Mouse (Mus musculus): Measurements from ENCODE around the gene Ccdc63. TPM values are rescaled to one million over a fixed set of nuclear protein-coding genes. Genes with fewer than 3 reads are reported as not detected.
A peak's percentile ranks its signal among the peaks of the same experiment; 100 is the strongest.
"Not testable (repeated sequence)": the region's sequence is repeated elsewhere in the genome, so short reads cannot be mapped to it uniquely, and the experiment has no call there.

The Ccdc63 gene
- polyA plus RNA-seq, 1 experiment from 2014 or later: 0.47 TPM

GRCm38 (mm10) chr5:122156486-122156885 is 15.9 kb upstream of the Ccdc63 start:
- Histone ChIP-seq H3K27me3 (ENCODE audit: control insufficient read depth, insufficient read depth, low read length) (no peaks in the 10 kb centered on the region), H3K36me3 (ENCODE audit: control insufficient read depth, insufficient read depth, low read length) (peaks cover 2% of the 10 kb centered on the region; the same call in 1 of the 2 replicates), H3K4me1 (ENCODE audit: control insufficient read depth, insufficient read depth, low read length) (peaks cover 30% of the 10 kb centered on the region), H3K4me3 (ENCODE audit: low read depth, low read length) (no peak overlapping the region), H3K9me3 (replicated peaks; ENCODE audit: control insufficient read depth, low read length) (no peaks in the 10 kb centered on the region), H3K27ac (ENCODE audit: low read depth, low read length) (no peak overlapping the region), H3K9ac (ENCODE audit: low read depth, low read length) (no peak overlapping the region), H3K4me2 (no peak overlapping the region)
- WGBS (ENCODE audit: insufficient replicate concordance): 79% methylated on average over 2 of the region's 2 CpGs
- no peak for ATAC-seq (replicated peaks; ENCODE audit: insufficient number of reproducible peaks, low FRiP score, low TSS enrichment)

DNA sequence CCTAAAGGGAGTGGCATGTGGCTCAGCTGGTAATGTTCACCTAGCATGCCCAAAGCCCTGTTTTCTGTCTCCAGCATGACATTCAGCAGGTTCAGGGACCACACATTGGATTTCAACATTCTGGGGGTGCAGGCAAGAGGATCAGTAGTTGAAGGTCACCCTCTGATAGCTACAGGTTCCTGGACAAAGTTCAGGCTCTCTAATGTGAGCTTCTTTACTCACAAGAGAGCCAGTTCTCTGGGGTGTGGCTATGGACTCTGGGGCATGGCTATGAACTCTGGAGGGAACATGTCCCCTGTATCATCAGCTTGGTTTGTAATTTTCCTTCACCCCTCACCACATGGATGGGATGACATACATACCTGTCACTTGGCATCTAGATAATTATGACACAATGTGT is 15.0 kb upstream of the Ccdc63 start:
- Histone ChIP-seq H3K9me3 (replicated peaks; ENCODE audit: control insufficient read depth, low read length) (no peaks in the 10 kb centered on the region), H3K4me2 (no peak overlapping the region), H3K9ac (ENCODE audit: low read depth, low read length) (no peak overlapping the region), H3K27ac (ENCODE audit: low read depth, low read length) (no peak overlapping the region), H3K27me3 (ENCODE audit: control insufficient read depth, insufficient read depth, low read length) (no peaks in the 10 kb centered on the region), H3K4me1 (ENCODE audit: control insufficient read depth, insufficient read depth, low read length) (peaks cover 21% of the 10 kb centered on the region), H3K36me3 (ENCODE audit: control insufficient read depth, insufficient read depth, low read length) (no peaks in the 10 kb centered on the region), H3K4me3 (ENCODE audit: low read depth, low read length) (no peak overlapping the region)
- ATAC-seq (replicated peaks; ENCODE audit: insufficient number of reproducible peaks, low FRiP score, low TSS enrichment): no peak

DNA sequence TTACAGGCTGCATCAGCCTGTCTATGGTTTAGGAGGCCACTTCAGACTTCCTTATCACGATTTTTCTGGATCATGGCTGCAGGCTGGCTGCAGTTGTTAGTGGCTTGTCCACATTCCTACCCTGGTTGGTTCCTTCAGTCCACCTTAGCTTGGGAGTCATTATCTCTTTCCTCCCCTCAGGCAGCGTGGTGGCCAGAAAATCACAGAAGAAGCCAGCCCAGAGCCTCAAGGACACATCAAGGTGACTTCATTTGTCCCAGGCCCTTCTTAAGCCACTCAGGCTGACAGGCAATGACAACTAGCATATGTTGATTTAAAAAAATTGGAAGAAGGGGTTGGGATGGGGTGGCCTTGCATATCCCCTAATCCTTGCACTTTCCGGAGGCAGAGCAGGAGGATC is 14.2 kb upstream of the Ccdc63 start:
- 50% methylated on average over 3 of the region's 3 CpGs for WGBS (ENCODE audit: insufficient replicate concordance)
- no peak overlapping the region for H3K27ac ChIP-seq (ENCODE audit: low read depth, low read length)
- H3K4me3 ChIP-seq (ENCODE audit: low read depth, low read length): no peak overlapping the region
- no peaks in the 10 kb centered on the region for H3K9me3 ChIP-seq (replicated peaks; ENCODE audit: control insufficient read depth, low read length)
- H3K36me3 ChIP-seq (ENCODE audit: control insufficient read depth, insufficient read depth, low read length): no peaks in the 10 kb centered on the region
- no peaks in the 10 kb centered on the region for H3K27me3 ChIP-seq (ENCODE audit: control insufficient read depth, insufficient read depth, low read length)
- no peak overlapping the region for H3K9ac ChIP-seq (ENCODE audit: low read depth, low read length)
- H3K4me1 ChIP-seq (ENCODE audit: control insufficient read depth, insufficient read depth, low read length): peaks cover 18% of the 10 kb centered on the region
- H3K4me2 ChIP-seq: no peak overlapping the region
- no peak for ATAC-seq (replicated peaks; ENCODE audit: insufficient number of reproducible peaks, low FRiP score, low TSS enrichment)

DNA sequence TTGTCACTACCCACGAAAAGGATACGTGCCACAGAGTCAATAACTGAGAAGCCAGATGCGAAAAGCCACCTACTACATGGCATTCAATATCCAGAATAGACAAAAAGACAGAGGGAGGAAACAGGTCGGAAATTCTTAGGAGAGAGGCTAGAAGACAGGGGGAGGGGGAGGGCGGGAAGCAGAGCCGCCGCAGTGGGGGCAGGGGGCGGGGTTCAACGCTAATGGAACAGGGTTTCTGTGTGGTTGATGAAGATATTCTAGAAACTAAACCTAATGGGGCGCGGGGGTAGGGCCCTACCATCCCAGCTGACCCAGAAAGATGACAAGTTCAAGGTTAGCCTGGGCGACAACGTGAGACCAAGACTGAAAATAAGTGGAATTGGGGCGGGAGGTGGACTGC is 13.4 kb upstream of the Ccdc63 start:
- Histone ChIP-seq H3K36me3 (ENCODE audit: control insufficient read depth, insufficient read depth, low read length) (no peaks in the 10 kb centered on the region), H3K4me3 (ENCODE audit: low read depth, low read length) (no peak overlapping the region), H3K4me2 (no peak overlapping the region; the same call in 1 of the 2 replicates), H3K27ac (ENCODE audit: low read depth, low read length) (no peak overlapping the region), H3K27me3 (ENCODE audit: control insufficient read depth, insufficient read depth, low read length) (no peaks in the 10 kb centered on the region), H3K9ac (ENCODE audit: low read depth, low read length) (no peak overlapping the region), H3K9me3 (replicated peaks; ENCODE audit: control insufficient read depth, low read length) (no peaks in the 10 kb centered on the region), H3K4me1 (ENCODE audit: control insufficient read depth, insufficient read depth, low read length) (peaks cover 14% of the 10 kb centered on the region)
- no peak for ATAC-seq (replicated peaks; ENCODE audit: insufficient number of reproducible peaks, low FRiP score, low TSS enrichment)
- 32% methylated on average over 11 of the region's 14 CpGs for WGBS (ENCODE audit: insufficient replicate concordance)

- H3K27me3 ChIP-seq (ENCODE audit: control insufficient read depth, insufficient read depth, low read length); H3K9ac ChIP-seq (ENCODE audit: low read depth, low read length); H3K4me2 ChIP-seq; H3K36me3 ChIP-seq (ENCODE audit: control insufficient read depth, insufficient read depth, low read length); H3K27ac ChIP-seq (ENCODE audit: low read depth, low read length); H3K9me3 ChIP-seq (replicated peaks; ENCODE audit: control insufficient read depth, low read length); H3K4me3 ChIP-seq (ENCODE audit: low read depth, low read length); ATAC-seq (replicated peaks; ENCODE audit: insufficient number of reproducible peaks, low FRiP score, low TSS enrichment): not testable (repeated sequence)
- WGBS (ENCODE audit: insufficient replicate concordance): 83% methylated on average over 5 of the region's 5 CpGs
- peaks cover 13% of the 10 kb centered on the region for H3K4me1 ChIP-seq (ENCODE audit: control insufficient read depth, insufficient read depth, low read length)
Observed at GRCm38 (mm10) chr5:122152508-122152907, 11.9 kb upstream of the Ccdc63 start.

DNA sequence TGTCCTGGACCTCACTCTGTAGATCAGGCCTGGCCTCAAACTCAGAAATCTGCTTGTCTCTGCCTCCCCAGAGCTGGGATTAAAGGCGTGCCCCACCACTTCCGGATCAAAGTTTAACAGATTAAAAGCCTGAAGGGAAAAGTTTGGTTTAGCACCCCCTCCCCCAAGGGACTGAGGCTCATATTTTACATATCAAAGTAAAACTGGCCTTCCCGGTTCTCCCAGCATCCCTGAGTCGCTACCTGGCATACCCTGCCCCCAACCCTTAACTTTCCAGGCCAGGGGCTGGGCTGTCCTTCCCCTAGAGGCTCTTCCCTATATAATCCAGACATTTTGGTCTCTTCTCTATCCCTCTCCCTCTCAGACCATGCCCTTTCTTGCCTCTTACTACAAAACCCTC is 8.6 kb upstream of the Ccdc63 start:
- peaks cover 5% of the 10 kb centered on the region for H3K4me1 ChIP-seq (ENCODE audit: control insufficient read depth, insufficient read depth, low read length)
- no peak overlapping the region for H3K27ac ChIP-seq (ENCODE audit: low read depth, low read length)
- no peaks in the 10 kb centered on the region for H3K27me3 ChIP-seq (ENCODE audit: control insufficient read depth, insufficient read depth, low read length)
- no peak overlapping the region for H3K4me3 ChIP-seq (ENCODE audit: low read depth, low read length)
- WGBS (ENCODE audit: insufficient replicate concordance): 50% methylated on average over 4 of the region's 4 CpGs
- H3K9ac ChIP-seq (ENCODE audit: low read depth, low read length): no peak overlapping the region
- no peak for ATAC-seq (replicated peaks; ENCODE audit: insufficient number of reproducible peaks, low FRiP score, low TSS enrichment)
- H3K36me3 ChIP-seq (ENCODE audit: control insufficient read depth, insufficient read depth, low read length): no peaks in the 10 kb centered on the region
- no peaks in the 10 kb centered on the region for H3K9me3 ChIP-seq (replicated peaks; ENCODE audit: control insufficient read depth, low read length)
- H3K4me2 ChIP-seq: no peak overlapping the region

DNA sequence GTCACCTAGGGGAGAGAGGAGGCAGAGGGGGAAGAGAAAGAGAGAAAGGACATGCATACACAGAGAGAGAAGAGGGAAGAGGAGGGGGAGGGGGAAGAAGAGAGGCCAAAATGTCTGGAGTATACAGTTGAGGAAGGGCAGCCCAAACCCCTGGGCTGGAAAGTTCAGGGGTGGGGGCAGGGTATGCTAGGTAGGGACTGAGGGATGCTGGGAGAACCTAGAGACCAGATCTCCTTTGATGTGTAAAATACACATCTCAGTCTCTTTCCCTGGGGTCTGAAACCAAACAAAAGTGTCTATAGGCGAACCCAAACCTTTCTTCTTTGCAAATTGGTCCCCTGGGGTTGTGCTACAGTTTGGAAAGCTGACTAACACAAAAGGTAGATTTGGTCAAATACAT is 7.5 kb upstream of the Ccdc63 start:
- WGBS (ENCODE audit: insufficient replicate concordance): 63% methylated on average over 1 of the region's 1 CpGs

DNA sequence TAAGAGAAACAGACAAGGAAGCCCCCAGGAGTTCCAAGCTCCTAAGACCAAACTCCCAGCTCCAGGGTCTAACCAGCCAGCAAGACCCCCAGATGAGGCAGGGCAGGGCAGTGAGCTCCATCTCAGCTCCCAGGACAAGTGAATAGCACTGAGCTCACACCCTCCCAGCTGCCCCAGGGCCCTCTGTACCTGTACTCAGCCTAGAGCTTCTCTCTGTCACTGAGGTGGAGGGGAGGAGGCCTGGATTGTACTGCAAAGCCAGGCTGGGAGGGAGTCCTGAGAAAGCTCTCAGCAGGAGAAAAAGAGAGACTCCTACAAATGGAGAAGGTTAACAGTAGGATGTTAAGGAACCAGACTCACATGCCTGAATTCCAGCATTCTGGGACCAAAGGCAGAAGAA is 6.0 kb upstream of the Ccdc63 start:
- Histone ChIP-seq H3K4me3 (ENCODE audit: low read depth, low read length) (no peak overlapping the region), H3K4me1 (ENCODE audit: control insufficient read depth, insufficient read depth, low read length) (peaks cover 10% of the 10 kb centered on the region), H3K27me3 (ENCODE audit: control insufficient read depth, insufficient read depth, low read length) (no peaks in the 10 kb centered on the region), H3K36me3 (ENCODE audit: control insufficient read depth, insufficient read depth, low read length) (no peaks in the 10 kb centered on the region), H3K9me3 (replicated peaks; ENCODE audit: control insufficient read depth, low read length) (no peaks in the 10 kb centered on the region), H3K4me2 (no peak overlapping the region; the same call in 1 of the 2 replicates), H3K27ac (ENCODE audit: low read depth, low read length) (peak overlapping the region; percentile 72), H3K9ac (ENCODE audit: low read depth, low read length) (no peak overlapping the region)
- no peak for ATAC-seq (replicated peaks; ENCODE audit: insufficient number of reproducible peaks, low FRiP score, low TSS enrichment)

More for the DNA sequence above, 7.5 kb upstream of the Ccdc63 start:
- no peaks in the 10 kb centered on the region for H3K36me3 ChIP-seq (ENCODE audit: control insufficient read depth, insufficient read depth, low read length)
- H3K4me1 ChIP-seq (ENCODE audit: control insufficient read depth, insufficient read depth, low read length): peaks cover 10% of the 10 kb centered on the region
- no peak overlapping the region for H3K4me2 ChIP-seq
- ATAC-seq (replicated peaks; ENCODE audit: insufficient number of reproducible peaks, low FRiP score, low TSS enrichment): no peak
- H3K27ac ChIP-seq (ENCODE audit: low read depth, low read length): no peak overlapping the region
- no peak overlapping the region for H3K4me3 ChIP-seq (ENCODE audit: low read depth, low read length)
- H3K9ac ChIP-seq (ENCODE audit: low read depth, low read length): no peak overlapping the region
- H3K27me3 ChIP-seq (ENCODE audit: control insufficient read depth, insufficient read depth, low read length): no peaks in the 10 kb centered on the region
- H3K9me3 ChIP-seq (replicated peaks; ENCODE audit: control insufficient read depth, low read length): no peaks in the 10 kb centered on the region

DNA sequence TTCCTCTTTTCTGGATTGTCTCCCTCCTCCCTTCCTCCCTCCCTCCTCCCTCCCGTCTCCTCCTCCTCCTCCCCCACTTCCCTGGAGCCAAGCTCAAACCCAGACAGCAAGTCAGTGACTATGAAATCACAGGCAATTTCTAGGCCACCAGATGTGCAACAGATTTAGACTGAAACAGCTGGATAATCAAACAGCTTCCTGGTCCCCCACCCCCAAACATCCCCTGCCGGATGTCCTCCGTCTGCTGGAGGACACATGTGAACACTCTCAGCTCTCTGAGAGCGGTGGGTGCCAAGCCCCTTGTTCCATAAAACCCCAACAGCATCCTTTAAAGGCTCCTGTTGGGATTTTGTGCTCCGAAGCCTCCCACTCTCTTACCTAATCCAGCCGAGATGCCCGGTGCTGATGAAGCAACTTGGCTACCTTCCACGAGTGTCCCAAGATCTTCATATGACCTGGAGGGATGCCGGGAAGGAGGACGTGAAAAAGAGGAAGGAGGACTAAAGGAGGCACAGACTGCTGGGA is 5.5 kb upstream of the Ccdc63 start:
- peak overlapping the region; percentile 27 for H3K4me2 ChIP-seq
- H3K4me1 ChIP-seq (ENCODE audit: control insufficient read depth, insufficient read depth, low read length): peaks cover 10% of the 10 kb centered on the region
- peak overlapping the region; percentile 72 for H3K27ac ChIP-seq (ENCODE audit: low read depth, low read length)
- H3K4me3 ChIP-seq (ENCODE audit: low read depth, low read length): no peak overlapping the region
- H3K9ac ChIP-seq (ENCODE audit: low read depth, low read length): peak overlapping the region; percentile 16; the same call in 1 of the 2 replicates
- no peaks in the 10 kb centered on the region for H3K9me3 ChIP-seq (replicated peaks; ENCODE audit: control insufficient read depth, low read length)
- no peaks in the 10 kb centered on the region for H3K27me3 ChIP-seq (ENCODE audit: control insufficient read depth, insufficient read depth, low read length)
- WGBS (ENCODE audit: insufficient replicate concordance): 50% methylated on average over 10 of the region's 10 CpGs
- no peaks in the 10 kb centered on the region for H3K36me3 ChIP-seq (ENCODE audit: control insufficient read depth, insufficient read depth, low read length)
- ATAC-seq (replicated peaks; ENCODE audit: insufficient number of reproducible peaks, low FRiP score, low TSS enrichment): no peak
